Mouse (Mus musculus) heart, embryonic 15.5 days (tissue): ENCODE data around the gene Nsun2. TPM values are rescaled to one million over a fixed set of nuclear protein-coding genes. Genes with fewer than 3 reads are reported as not detected.

ENCODE experiments used
- ATAC-seq: fragments of 200-750 bp; cut with Nextera tagmentation; replicated peaks from 2 replicates; pipeline ENCODE4 v1.8.0; 2017; ENCODE audit warnings: low read depth, moderate TSS enrichment; ENCODE audit not compliant: insufficient number of reproducible peaks, insufficient read depth, low FRiP score
- H3K27ac ChIP-seq: fragments of 300-500 bp; sonication (generic); 2 replicates; pipeline ENCODE4 v1.5.1; 2015; ENCODE audit warnings: mild to moderate bottlenecking, inconsistent platforms
- H3K27me3 ChIP-seq: fragments of 300-500 bp; sonication (generic); 2 replicates; pipeline ENCODE4 v1.6.1; 2015; ENCODE audit warnings: inconsistent platforms
- H3K36me3 ChIP-seq: fragments of 300-500 bp; sonication (generic); 2 replicates; pipeline ENCODE4 v1.6.1; 2015; ENCODE audit warnings: mild to moderate bottlenecking, inconsistent platforms
- H3K4me1 ChIP-seq: fragments of 300-500 bp; sonication (generic); replicated peaks from 2 replicates; pipeline ENCODE4 v1.6.1; 2015; ENCODE audit warnings: inconsistent platforms
- H3K4me2 ChIP-seq: fragments of 300-500 bp; sonication (generic); 2 replicates; pipeline ENCODE4 v1.6.1; 2015; ENCODE audit warnings: inconsistent platforms, mild to moderate bottlenecking, moderate library complexity
- H3K4me3 ChIP-seq: fragments of 300-500 bp; sonication (generic); 2 replicates; pipeline ENCODE4 v1.5.1; 2015; ENCODE audit warnings: mild to moderate bottlenecking, inconsistent platforms
- H3K9ac ChIP-seq: fragments of 300-500 bp; sonication (generic); 2 replicates; pipeline ENCODE4 v1.6.1; 2015; ENCODE audit warnings: mild to moderate bottlenecking, inconsistent platforms
- H3K9me3 ChIP-seq: fragments of 300-500 bp; sonication (generic); replicated peaks from 2 replicates; pipeline ENCODE4 v1.6.1; 2016; ENCODE audit warnings: inconsistent platforms
- WGBS: fragments of 180-500 bp; shearing (Covaris S2); methylation state at CpG from one replicate; pipeline ENCODE4 v1.1.7; 2015; ENCODE audit warnings: mixed read lengths; 5-methylcytosine and 5-hydroxymethylcytosine counted together
- polyA plus RNA-seq: library from polyadenylated mRNA; unstranded; fragments of >200 nt; fragmentation: Nextera tagmentation; extraction: Ambion mirVana; gene quantifications from 2 replicates; pipeline ENCODE4 v1.2.1, GENCODE M21; 2015

Nsun2 gene
- polyA plus RNA-seq, 1 experiment from 2014 or later = 53.0 TPM

DNA sequence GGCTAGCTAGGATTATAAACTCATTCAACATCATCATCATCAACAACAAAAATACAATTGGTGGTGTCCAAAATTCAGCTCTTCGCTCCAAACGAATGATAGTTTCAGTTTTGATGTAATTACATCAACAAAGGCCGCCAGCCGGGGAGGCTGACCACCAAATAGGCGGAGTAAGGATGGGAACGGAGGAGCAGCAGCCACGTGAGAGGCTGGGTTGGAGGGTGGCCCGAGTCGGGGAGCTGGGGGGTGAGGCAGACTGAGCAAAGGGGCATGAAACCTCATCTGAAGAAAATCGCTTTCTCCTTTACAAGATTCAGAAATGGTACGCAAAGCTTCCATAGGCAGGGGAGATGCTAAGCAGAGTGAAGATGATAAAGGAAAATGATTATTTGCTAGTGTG is 43.1 kb downstream of the Nsun2 start:
- Histone ChIP-seq H3K9ac (no peak overlapping the region), H3K27me3 (no peaks in the 10 kb centered on the region), H3K27ac (no peak overlapping the region), H3K4me2 (no peak overlapping the region), H3K4me1 (no peaks in the 10 kb centered on the region), H3K9me3 (no peaks in the 10 kb centered on the region), H3K4me3 (no peak overlapping the region), H3K36me3 (no peaks in the 10 kb centered on the region)
- 60% methylated on average over 11 of the region's 11 CpGs for WGBS
- no peak for ATAC-seq

GRCm38 (mm10) chr13:69577181-69577834 is 43.8 kb downstream of the Nsun2 start:
- Histone ChIP-seq H3K4me1 (no peaks in the 10 kb centered on the region), H3K36me3 (no peaks in the 10 kb centered on the region), H3K4me2 (no peak overlapping the region), H3K9me3 (no peaks in the 10 kb centered on the region), H3K27ac (no peak overlapping the region), H3K9ac (no peak overlapping the region), H3K27me3 (no peaks in the 10 kb centered on the region), H3K4me3 (no peak overlapping the region)
- ATAC-seq = no peak
- 84% methylated on average over 16 of the region's 16 CpGs for WGBS

GRCm38 (mm10) chr13:69582411-69582810 is 48.9 kb downstream of the Nsun2 start:
- H3K4me1 ChIP-seq = peaks cover 8% of the 10 kb centered on the region; the same call in 1 of the 2 replicates
- no peak overlapping the region for H3K4me2 ChIP-seq
- 83% methylated on average over 6 of the region's 6 CpGs for WGBS
- no peak overlapping the region for H3K4me3 ChIP-seq
- no peaks in the 10 kb centered on the region for H3K9me3 ChIP-seq
- no peak for ATAC-seq
- H3K36me3 ChIP-seq = no peaks in the 10 kb centered on the region
- H3K27ac ChIP-seq = no peak overlapping the region
- H3K9ac ChIP-seq = no peak overlapping the region
- H3K27me3 ChIP-seq = no peaks in the 10 kb centered on the region

DNA sequence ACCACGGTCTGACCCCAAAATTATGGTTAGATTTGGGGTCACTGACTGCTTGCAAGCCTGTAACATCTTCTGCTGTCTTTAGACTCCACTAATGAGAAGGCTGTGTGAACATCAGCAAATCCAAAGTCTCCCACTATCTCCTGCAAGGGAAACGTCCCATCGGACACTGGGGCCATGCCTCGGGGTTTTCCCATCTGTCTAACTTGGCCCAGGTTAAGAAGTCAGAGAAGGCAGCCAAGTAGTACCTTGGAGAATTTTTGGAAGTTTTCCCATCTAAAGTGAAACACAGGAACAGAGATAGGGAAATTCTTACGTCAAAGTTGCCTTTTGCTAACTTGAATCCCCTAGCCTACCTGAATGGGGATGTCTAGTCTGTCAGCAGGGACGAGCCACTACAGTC is 50.0 kb downstream of the Nsun2 start:
- no peak for ATAC-seq
- Histone ChIP-seq H3K9ac (no peak overlapping the region), H3K4me2 (no peak overlapping the region), H3K36me3 (no peaks in the 10 kb centered on the region), H3K9me3 (no peaks in the 10 kb centered on the region), H3K27ac (no peak overlapping the region), H3K4me3 (no peak overlapping the region), H3K4me1 (peaks cover 8% of the 10 kb centered on the region; the same call in 1 of the 2 replicates), H3K27me3 (no peaks in the 10 kb centered on the region)
- 81% methylated on average over 6 of the region's 6 CpGs for WGBS

GRCm38 (mm10) chr13:69585828-69586227 is 52.3 kb downstream of the Nsun2 start:
- 44% methylated on average over 6 of the region's 6 CpGs for WGBS
- H3K9ac ChIP-seq = no peak overlapping the region
- no peaks in the 10 kb centered on the region for H3K36me3 ChIP-seq
- no peaks in the 10 kb centered on the region for H3K27me3 ChIP-seq
- no peak for ATAC-seq
- no peak overlapping the region for H3K4me3 ChIP-seq
- peaks cover 8% of the 10 kb centered on the region; the same call in 1 of the 2 replicates for H3K4me1 ChIP-seq
- no peak overlapping the region for H3K27ac ChIP-seq
- H3K4me2 ChIP-seq = no peak overlapping the region; the same call in 1 of the 2 replicates
- H3K9me3 ChIP-seq = no peaks in the 10 kb centered on the region

DNA sequence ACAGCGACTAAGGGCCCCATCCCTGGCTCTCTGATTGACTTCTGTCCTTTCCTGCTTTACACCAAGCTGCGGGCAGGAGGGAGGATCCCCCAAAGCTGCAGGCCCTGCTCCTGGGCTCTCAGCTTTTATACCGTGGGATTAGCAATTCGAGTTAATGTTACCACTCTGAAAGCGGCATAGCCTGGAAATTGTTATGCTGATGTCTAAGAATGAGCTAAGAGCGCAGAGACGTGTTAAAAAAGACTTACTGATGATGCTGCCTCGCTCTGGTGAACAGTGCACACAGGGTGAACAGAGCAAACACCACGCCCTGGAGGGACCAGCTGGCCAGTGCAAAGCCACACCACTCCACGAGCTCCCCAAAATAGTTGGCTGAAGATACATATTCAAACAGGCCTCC is 52.8 kb downstream of the Nsun2 start:
- no peak for ATAC-seq
- Histone ChIP-seq H3K27ac (no peak overlapping the region), H3K4me1 (peaks cover 8% of the 10 kb centered on the region; the same call in 1 of the 2 replicates), H3K27me3 (no peaks in the 10 kb centered on the region), H3K4me3 (no peak overlapping the region), H3K9me3 (no peaks in the 10 kb centered on the region), H3K4me2 (no peak overlapping the region), H3K9ac (no peak overlapping the region), H3K36me3 (no peaks in the 10 kb centered on the region)
- WGBS = 67% methylated on average over 10 of the region's 10 CpGs

DNA sequence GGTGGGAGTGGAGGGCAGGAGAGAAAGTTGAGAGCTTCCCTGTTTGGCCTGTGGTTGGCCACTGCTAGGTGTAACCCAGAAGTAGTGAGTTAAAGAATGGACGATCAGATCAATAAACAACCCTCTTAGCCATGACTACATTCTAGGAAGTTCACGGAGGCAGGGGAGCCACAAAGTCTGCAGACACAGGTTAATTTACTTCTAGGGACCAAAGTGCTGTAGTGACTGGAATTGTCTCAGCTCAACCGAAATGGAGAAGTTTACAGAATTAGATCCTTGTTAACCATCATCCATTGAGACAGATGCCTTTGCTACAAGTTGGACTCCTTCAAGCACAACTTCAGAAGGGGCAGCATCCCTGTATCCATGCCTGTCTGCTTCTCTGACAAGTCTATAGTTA is 54.3 kb downstream of the Nsun2 start:
- Histone ChIP-seq H3K4me2 (no peak overlapping the region), H3K9me3 (no peaks in the 10 kb centered on the region), H3K27me3 (no peaks in the 10 kb centered on the region), H3K27ac (no peak overlapping the region), H3K4me3 (no peak overlapping the region), H3K9ac (no peak overlapping the region), H3K4me1 (peaks cover 8% of the 10 kb centered on the region; the same call in 1 of the 2 replicates), H3K36me3 (no peaks in the 10 kb centered on the region)
- WGBS = 69% methylated on average over 3 of the region's 3 CpGs
- ATAC-seq = no peak

GRCm38 (mm10) chr13:69588263-69588662 is 54.7 kb downstream of the Nsun2 start:
- Histone ChIP-seq H3K36me3 (no peaks in the 10 kb centered on the region), H3K4me2 (no peak overlapping the region), H3K9me3 (no peaks in the 10 kb centered on the region), H3K9ac (no peak overlapping the region), H3K4me3 (no peak overlapping the region), H3K27ac (no peak overlapping the region), H3K27me3 (no peaks in the 10 kb centered on the region), H3K4me1 (peaks cover 8% of the 10 kb centered on the region; the same call in 1 of the 2 replicates)
- WGBS = 41% methylated on average over 6 of the region's 6 CpGs
- no peak for ATAC-seq

- H3K27me3 ChIP-seq = no peaks in the 10 kb centered on the region
- 0 out of 2 replicates have a peak, but pooled peaks cover 2% of the 10 kb centered on the region for H3K4me1 ChIP-seq
- H3K9me3 ChIP-seq = no peaks in the 10 kb centered on the region
- ATAC-seq = no peak
- H3K4me2 ChIP-seq = no peak overlapping the region
- no peaks in the 10 kb centered on the region for H3K36me3 ChIP-seq
- no peak overlapping the region for H3K9ac ChIP-seq
- no peak overlapping the region for H3K27ac ChIP-seq
- 84% methylated on average over 5 of the region's 5 CpGs for WGBS
- H3K4me3 ChIP-seq = no peak overlapping the region
These were observed 57.8 kb downstream of the Nsun2 start for GRCm38 (mm10) chr13:69591338-69591737.

GRCm38 (mm10) chr13:69592226-69592625 is 58.7 kb downstream of the Nsun2 start:
- no peak for ATAC-seq
- Histone ChIP-seq H3K9ac (no peak overlapping the region), H3K36me3 (no peaks in the 10 kb centered on the region), H3K4me1 (no peaks in the 10 kb centered on the region), H3K27ac (no peak overlapping the region), H3K27me3 (no peaks in the 10 kb centered on the region), H3K9me3 (no peaks in the 10 kb centered on the region), H3K4me3 (no peak overlapping the region), H3K4me2 (no peak overlapping the region)
- 73% methylated on average over 8 of the region's 8 CpGs for WGBS

GRCm38 (mm10) chr13:69593453-69593852 is 59.9 kb downstream of the Nsun2 start:
- WGBS = 55% methylated on average over 8 of the region's 8 CpGs
- H3K36me3 ChIP-seq = no peaks in the 10 kb centered on the region
- no peak overlapping the region for H3K27ac ChIP-seq
- no peaks in the 10 kb centered on the region for H3K9me3 ChIP-seq
- H3K4me2 ChIP-seq = no peak overlapping the region
- H3K4me1 ChIP-seq = no peaks in the 10 kb centered on the region
- no peak overlapping the region for H3K4me3 ChIP-seq
- H3K27me3 ChIP-seq = no peaks in the 10 kb centered on the region
- H3K9ac ChIP-seq = no peak overlapping the region
- no peak for ATAC-seq

DNA sequence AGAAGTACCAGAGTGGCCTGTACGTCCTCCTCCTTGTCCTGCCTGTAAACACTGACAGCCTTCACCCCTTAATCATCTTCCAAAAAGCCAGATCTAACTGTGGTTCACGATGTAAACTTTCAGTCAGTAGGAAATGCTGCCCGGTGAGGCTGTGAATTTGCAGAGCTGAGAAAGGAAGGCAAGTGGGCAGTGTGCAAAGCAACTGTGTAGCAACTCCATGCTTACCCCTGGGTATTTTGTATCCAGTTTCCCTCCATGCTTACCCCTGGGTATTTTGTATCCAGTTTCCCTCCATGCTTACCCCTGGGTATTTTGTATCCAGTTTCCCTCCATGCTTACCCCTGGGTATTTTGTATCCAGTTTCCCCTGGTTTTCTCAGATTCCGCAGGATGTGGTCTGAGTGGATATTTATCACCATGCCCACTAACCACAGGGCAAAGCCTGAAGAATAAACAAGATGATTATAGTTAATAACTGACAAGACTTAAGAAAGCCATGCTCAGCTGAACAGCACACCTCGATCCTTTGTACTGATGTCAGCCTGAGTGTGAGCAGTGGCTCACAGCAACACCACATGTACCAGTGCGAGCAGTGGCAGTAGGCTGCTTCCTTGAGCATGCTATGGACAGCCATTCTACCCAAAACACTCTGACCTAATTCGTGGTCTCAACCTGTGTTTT is 61.2 kb downstream of the Nsun2 start:
- H3K9ac ChIP-seq = no peak overlapping the region
- H3K9me3 ChIP-seq = no peaks in the 10 kb centered on the region
- WGBS = 84% methylated on average over 7 of the region's 7 CpGs
- H3K4me2 ChIP-seq = no peak overlapping the region
- H3K4me1 ChIP-seq = no peaks in the 10 kb centered on the region
- H3K27me3 ChIP-seq = no peaks in the 10 kb centered on the region
- H3K36me3 ChIP-seq = no peaks in the 10 kb centered on the region
- no peak overlapping the region for H3K4me3 ChIP-seq
- no peak overlapping the region for H3K27ac ChIP-seq
- ATAC-seq = no peak
